Mouse (Mus musculus): Measurements from ENCODE around the gene Ap1m2. TPM values are rescaled to one million over a fixed set of nuclear protein-coding genes. Genes with fewer than 3 reads are reported as not detected.
A peak's percentile ranks its signal among the peaks of the same experiment; 100 is the strongest.

The Ap1m2 gene
- polyA plus RNA-seq, 1 experiment = not detected

DNA sequence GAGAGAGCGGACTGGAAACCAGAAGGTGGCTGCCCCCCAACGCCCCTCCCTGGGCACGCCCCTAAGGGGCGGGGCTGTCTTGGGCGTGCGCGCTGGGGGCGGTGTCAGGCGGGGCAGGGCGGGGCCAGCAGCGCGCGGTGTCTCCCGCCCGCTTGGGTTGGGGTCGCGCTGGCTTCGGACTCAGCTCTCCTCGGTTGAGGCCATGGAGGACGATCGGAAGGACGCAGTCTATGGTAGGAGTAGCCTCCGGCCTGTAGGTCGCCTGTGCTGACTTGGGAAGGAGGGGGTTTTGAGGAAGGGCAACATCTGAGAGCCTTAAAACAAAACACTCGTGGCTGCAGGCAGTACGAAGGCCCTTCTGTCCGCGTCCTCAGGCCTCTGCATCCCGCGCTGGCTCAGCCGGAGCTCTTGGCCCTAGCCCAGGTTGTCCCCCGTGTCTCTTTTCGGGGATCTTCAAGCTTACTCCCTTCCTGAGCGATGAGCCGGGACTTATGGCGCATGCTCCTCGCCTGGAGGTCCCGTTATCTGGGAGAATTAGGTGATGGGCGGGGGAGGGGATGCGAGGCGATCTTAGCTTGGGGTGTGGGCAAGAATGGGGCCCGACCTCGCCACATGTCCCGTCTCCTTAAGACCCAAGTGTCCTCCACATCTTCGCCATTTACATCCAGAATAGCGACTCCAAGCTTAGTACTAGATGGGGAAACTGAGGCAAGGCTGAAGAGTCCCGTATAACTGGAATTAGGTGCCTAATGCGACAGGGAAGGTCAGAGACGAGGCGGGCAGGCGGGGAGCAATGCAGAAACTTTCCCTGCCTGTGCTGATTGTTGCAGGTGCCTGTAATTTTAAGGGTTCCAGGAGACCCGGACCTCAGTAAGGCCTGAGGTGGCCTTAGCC is 8.7 kb upstream of the Ap1m2 start, which contains the start of gene Slc44a2:
TSS of gene Slc44a2 (plus strand) at position 80 of the 894 bp plus-strand sequence.
- WGBS = under 1% methylated on average over 52 of the region's 52 CpGs
- no peak for TF ChIP-seq CTCF (IDR thresholded peaks at IDR 0.05; ENCODE audit: insufficient read depth, low read depth, low read length)
- peak; percentile 51 for TF ChIP-seq POLR2A (IDR thresholded peaks at IDR 0.05; ENCODE audit: insufficient read depth, low read depth, low read length)
- peaks cover 10% of the 10 kb centered on the region for H3K4me1 ChIP-seq (ENCODE audit: control insufficient read depth, insufficient read depth, low read length)
- peak within 1 kb of the TSS; percentile 76 for H3K4me3 ChIP-seq (ENCODE audit: insufficient read depth, low read depth, low read length)
- H3K27ac ChIP-seq (ENCODE audit: insufficient read depth, low read depth, low read length) = peak within 1 kb of the TSS; percentile 69

GRCm38 (mm10) chr9:21320280-21320618 is 8.1 kb upstream of the Ap1m2 start:
- TF ChIP-seq POLR2A (IDR thresholded peaks at IDR 0.05; ENCODE audit: insufficient read depth, low read depth, low read length) (no peak), CTCF (IDR thresholded peaks at IDR 0.05; ENCODE audit: insufficient read depth, low read depth, low read length) (no peak)
- no peak overlapping the region for H3K27ac ChIP-seq (ENCODE audit: insufficient read depth, low read depth, low read length)
- peak overlapping the region; percentile 76 for H3K4me3 ChIP-seq (ENCODE audit: insufficient read depth, low read depth, low read length)
- H3K4me1 ChIP-seq (ENCODE audit: control insufficient read depth, insufficient read depth, low read length) = peaks cover 10% of the 10 kb centered on the region
- WGBS = 13% methylated on average over 4 of the region's 4 CpGs

- H3K4me3 ChIP-seq (ENCODE audit: insufficient read depth, low read depth, low read length) = no peak overlapping the region
- TF ChIP-seq POLR2A (IDR thresholded peaks at IDR 0.05; ENCODE audit: insufficient read depth, low read depth, low read length) (no peak), CTCF (IDR thresholded peaks at IDR 0.05; ENCODE audit: insufficient read depth, low read depth, low read length) (no peak)
- H3K4me1 ChIP-seq (ENCODE audit: control insufficient read depth, insufficient read depth, low read length) = peaks cover 10% of the 10 kb centered on the region
- WGBS = 98% methylated on average over 4 of the region's 4 CpGs
- no peak overlapping the region for H3K27ac ChIP-seq (ENCODE audit: insufficient read depth, low read depth, low read length)
Measured at GRCm38 (mm10) chr9:21319503-21319902, 7.4 kb upstream of the Ap1m2 start.

DNA sequence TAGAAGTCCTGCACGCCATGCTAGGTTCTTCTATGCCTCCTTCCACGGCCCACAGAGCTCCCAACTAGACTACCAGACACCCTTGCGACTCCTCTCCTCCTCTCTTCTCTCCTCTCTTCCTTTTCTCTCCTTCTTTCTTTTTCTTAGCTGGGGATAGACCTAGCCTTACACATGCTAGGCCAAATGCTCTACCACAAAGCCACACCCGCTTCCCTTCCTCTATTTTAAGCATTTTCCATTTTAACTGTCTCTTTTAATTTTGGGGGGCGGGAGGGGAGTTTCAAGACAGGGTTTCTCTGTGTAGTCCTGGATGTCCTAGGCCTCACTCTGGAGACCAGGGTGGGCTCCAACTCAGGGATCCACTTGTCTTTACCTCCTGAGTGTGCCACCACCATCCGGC is 6.7 kb upstream of the Ap1m2 start:
- Histone ChIP-seq H3K4me3 (ENCODE audit: insufficient read depth, low read depth, low read length) (no peak overlapping the region), H3K27ac (ENCODE audit: insufficient read depth, low read depth, low read length) (no peak overlapping the region), H3K4me1 (ENCODE audit: control insufficient read depth, insufficient read depth, low read length) (peaks cover 10% of the 10 kb centered on the region)
- WGBS = 94% methylated on average over 6 of the region's 6 CpGs
- TF ChIP-seq CTCF (IDR thresholded peaks at IDR 0.05; ENCODE audit: insufficient read depth, low read depth, low read length) = no peak
- TF ChIP-seq POLR2A (IDR thresholded peaks at IDR 0.05; ENCODE audit: insufficient read depth, low read depth, low read length) = no peak

DNA sequence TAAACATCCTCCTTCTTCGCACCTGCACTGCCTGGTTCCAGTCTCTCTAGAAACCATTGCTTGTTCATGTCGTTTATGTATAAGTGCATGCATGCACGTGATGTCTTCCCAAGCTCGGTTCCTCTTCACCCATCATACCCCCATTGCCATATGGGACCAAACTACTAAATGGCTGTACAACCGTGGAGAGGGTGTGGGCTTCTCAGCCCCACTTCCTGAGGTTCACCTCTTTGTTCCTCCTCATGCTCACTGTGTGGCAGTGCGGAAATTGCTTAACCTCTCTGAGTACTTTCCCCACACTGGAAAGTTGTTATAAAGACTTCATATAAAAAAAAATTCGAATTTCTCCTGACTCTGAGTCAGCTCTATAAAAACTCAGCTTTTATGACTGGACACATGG is 4.6 kb upstream of the Ap1m2 start:
- Histone ChIP-seq H3K4me3 (ENCODE audit: insufficient read depth, low read depth, low read length) (no peak overlapping the region), H3K4me1 (ENCODE audit: control insufficient read depth, insufficient read depth, low read length) (peaks cover 13% of the 10 kb centered on the region), H3K27ac (ENCODE audit: insufficient read depth, low read depth, low read length) (no peak overlapping the region)
- TF ChIP-seq CTCF (IDR thresholded peaks at IDR 0.05; ENCODE audit: insufficient read depth, low read depth, low read length) (no peak), POLR2A (IDR thresholded peaks at IDR 0.05; ENCODE audit: insufficient read depth, low read depth, low read length) (no peak)
- 80% methylated on average over 7 of the region's 7 CpGs for WGBS

GRCm38 (mm10) chr9:21315421-21315820 is 3.3 kb upstream of the Ap1m2 start:
- Histone ChIP-seq H3K27ac (ENCODE audit: insufficient read depth, low read depth, low read length) (no peak overlapping the region), H3K4me3 (ENCODE audit: insufficient read depth, low read depth, low read length) (no peak overlapping the region), H3K4me1 (ENCODE audit: control insufficient read depth, insufficient read depth, low read length) (peaks cover 9% of the 10 kb centered on the region)
- no peak for TF ChIP-seq POLR2A (IDR thresholded peaks at IDR 0.05; ENCODE audit: insufficient read depth, low read depth, low read length)
- no peak for TF ChIP-seq CTCF (IDR thresholded peaks at IDR 0.05; ENCODE audit: insufficient read depth, low read depth, low read length)
- 63% methylated on average over 5 of the region's 5 CpGs for WGBS

GRCm38 (mm10) chr9:21314367-21315140 is 2.4 kb upstream of the Ap1m2 start:
- WGBS = 90% methylated on average over 9 of the region's 9 CpGs

GRCm38 (mm10) chr9:21313394-21313793 is 1.3 kb upstream of the Ap1m2 start:
- peak; percentile 95 for TF ChIP-seq CTCF (IDR thresholded peaks at IDR 0.05; ENCODE audit: insufficient read depth, low read depth, low read length)
- TF ChIP-seq POLR2A (IDR thresholded peaks at IDR 0.05; ENCODE audit: insufficient read depth, low read depth, low read length) = no peak
- no peak overlapping the region for H3K27ac ChIP-seq (ENCODE audit: insufficient read depth, low read depth, low read length)
- H3K4me1 ChIP-seq (ENCODE audit: control insufficient read depth, insufficient read depth, low read length) = peaks cover 9% of the 10 kb centered on the region
- 8% methylated on average over 11 of the region's 11 CpGs for WGBS
- no peak overlapping the region for H3K4me3 ChIP-seq (ENCODE audit: insufficient read depth, low read depth, low read length)

More at GRCm38 (mm10) chr9:21314367-21315140, 2.4 kb upstream of the Ap1m2 start:
- peaks cover 9% of the 10 kb centered on the region for H3K4me1 ChIP-seq (ENCODE audit: control insufficient read depth, insufficient read depth, low read length)
- no peak overlapping the region for H3K4me3 ChIP-seq (ENCODE audit: insufficient read depth, low read depth, low read length)
- TF ChIP-seq POLR2A (IDR thresholded peaks at IDR 0.05; ENCODE audit: insufficient read depth, low read depth, low read length) (no peak), CTCF (IDR thresholded peaks at IDR 0.05; ENCODE audit: insufficient read depth, low read depth, low read length) (no peak)
- no peak overlapping the region for H3K27ac ChIP-seq (ENCODE audit: insufficient read depth, low read depth, low read length)

- no peak overlapping the region for H3K27ac ChIP-seq (ENCODE audit: insufficient read depth, low read depth, low read length)
- peaks cover 9% of the 10 kb centered on the region for H3K4me1 ChIP-seq (ENCODE audit: control insufficient read depth, insufficient read depth, low read length)
- TF ChIP-seq CTCF (IDR thresholded peaks at IDR 0.05; ENCODE audit: insufficient read depth, low read depth, low read length) (no peak), POLR2A (IDR thresholded peaks at IDR 0.05; ENCODE audit: insufficient read depth, low read depth, low read length) (no peak)
- 51% methylated on average over 7 of the region's 7 CpGs for WGBS
- H3K4me3 ChIP-seq (ENCODE audit: insufficient read depth, low read depth, low read length) = no peak overlapping the region
Measured at GRCm38 (mm10) chr9:21311695-21312094, 442 bp downstream of the Ap1m2 start.

Measured in olfactory bulb, adult 2 months (tissue).